Mouse (Mus musculus): ENCODE measurements around the gene Car4. TPM values are rescaled to one million over a fixed set of nuclear protein-coding genes. Genes with fewer than 3 reads are reported as not detected.
A peak's percentile ranks its signal among the peaks of the same experiment; 100 is the strongest.

Car4 gene
- polyA plus RNA-seq (2016; fragmentation: Nextera tagmentation; extraction: Ambion mirVana) = 4.5 and 4.7 TPM in 2 replicates

- H3K27me3 ChIP-seq = peaks cover 59% of the 10 kb centered on the region
- no peaks in the 10 kb centered on the region for H3K9me3 ChIP-seq
- H3K27ac ChIP-seq (replicated peaks) = no peak within 1 kb of the TSS
- no peaks in the 10 kb centered on the region for H3K36me3 ChIP-seq
- peak within 1 kb of the TSS; percentile 61 for H3K4me2 ChIP-seq (replicated peaks)
- peaks cover 23% of the 10 kb centered on the region for H3K4me1 ChIP-seq
- ATAC-seq (ENCODE audit: low FRiP score, low read depth) = no peak
- H3K9ac ChIP-seq (replicated peaks) = peak within 1 kb of the TSS; percentile 28; the same call in 1 of the 2 replicates
- WGBS = under 1% methylated on average over 49 of the region's 49 CpGs
- H3K4me3 ChIP-seq = peak within 1 kb of the TSS; percentile 37
Observed at GRCm38 (mm10) chr11:84957591-84958270, at the start of gene Car4. Car4 (plus strand) TSS chr11:84957786.

- H3K9me3 ChIP-seq = no peaks in the 10 kb centered on the region
- no peaks in the 10 kb centered on the region for H3K4me1 ChIP-seq
- H3K27ac ChIP-seq (replicated peaks) = no peak overlapping the region
- ATAC-seq (ENCODE audit: low FRiP score, low read depth) = no peak
- peaks cover 95% of the 10 kb centered on the region for H3K36me3 ChIP-seq
- H3K4me3 ChIP-seq = no peak overlapping the region
- H3K4me2 ChIP-seq (replicated peaks) = no peak overlapping the region
- H3K27me3 ChIP-seq = no peaks in the 10 kb centered on the region
- WGBS = 92% methylated on average over 6 of the region's 6 CpGs
- no peak overlapping the region for H3K9ac ChIP-seq (replicated peaks)
Observed at GRCm38 (mm10) chr11:84908480-84908879, 49.1 kb upstream of the Car4 start.

- H3K9ac ChIP-seq (replicated peaks) = no peak overlapping the region
- H3K36me3 ChIP-seq = peaks cover 86% of the 10 kb centered on the region
- no peak overlapping the region for H3K4me3 ChIP-seq
- ATAC-seq (ENCODE audit: low FRiP score, low read depth) = no peak
- H3K4me1 ChIP-seq = peaks cover 11% of the 10 kb centered on the region
- no peak overlapping the region for H3K4me2 ChIP-seq (replicated peaks)
- no peak overlapping the region for H3K27ac ChIP-seq (replicated peaks)
- H3K27me3 ChIP-seq = no peaks in the 10 kb centered on the region
- no peaks in the 10 kb centered on the region for H3K9me3 ChIP-seq
- WGBS = 92% methylated on average over 4 of the region's 4 CpGs
Observed at GRCm38 (mm10) chr11:84910411-84910810, 47.2 kb upstream of the Car4 start.

- WGBS = 83% methylated on average over 5 of the region's 5 CpGs
- Histone ChIP-seq H3K4me3 (no peak overlapping the region), H3K27me3 (no peaks in the 10 kb centered on the region), H3K9me3 (no peaks in the 10 kb centered on the region), H3K4me1 (peaks cover 26% of the 10 kb centered on the region), H3K9ac (replicated peaks) (no peak overlapping the region), H3K36me3 (peaks cover 45% of the 10 kb centered on the region), H3K27ac (replicated peaks) (no peak overlapping the region), H3K4me2 (replicated peaks) (0 out of 2 replicates have a peak overlapping the region, but pooled peaks have one; percentile 90)
- ATAC-seq (ENCODE audit: low FRiP score, low read depth) = no peak
Observed at GRCm38 (mm10) chr11:84914673-84915072, 42.9 kb upstream of the Car4 start.

- Histone ChIP-seq H3K27ac (replicated peaks) (no peak within 1 kb of the TSS), H3K36me3 (peaks cover 31% of the 10 kb centered on the region), H3K4me3 (peak within 1 kb of the TSS; percentile 97), H3K9me3 (no peaks in the 10 kb centered on the region), H3K27me3 (no peaks in the 10 kb centered on the region), H3K4me1 (peaks cover 26% of the 10 kb centered on the region), H3K9ac (replicated peaks) (peak within 1 kb of the TSS; percentile 86), H3K4me2 (replicated peaks) (peak within 1 kb of the TSS; percentile 90)
- peak; percentile 75; the same call in 1 of the 2 replicates for ATAC-seq (ENCODE audit: low FRiP score, low read depth)
- WGBS = 4% methylated on average over 34 of the region's 34 CpGs
Observed at GRCm38 (mm10) chr11:84916053-84916702, 41.4 kb upstream of the Car4 start, which contains the start of gene Znhit3. Znhit3 (minus strand) TSS chr11:84916366.

- Histone ChIP-seq H3K27ac (replicated peaks) (no peak overlapping the region), H3K4me1 (peaks cover 26% of the 10 kb centered on the region), H3K36me3 (peaks cover 25% of the 10 kb centered on the region), H3K9ac (replicated peaks) (peak overlapping the region; percentile 86; the same call in 1 of the 2 replicates), H3K9me3 (no peaks in the 10 kb centered on the region), H3K4me3 (peak overlapping the region; percentile 97), H3K27me3 (no peaks in the 10 kb centered on the region), H3K4me2 (replicated peaks) (peak overlapping the region; percentile 90)
- 61% methylated on average over 7 of the region's 7 CpGs for WGBS
- ATAC-seq (ENCODE audit: low FRiP score, low read depth) = no peak
Observed at GRCm38 (mm10) chr11:84916703-84917300, 40.8 kb upstream of the Car4 start.

GRCm38 (mm10) chr11:84918425-84918824, 39.2 kb upstream of the Car4 start:
- 8% methylated on average over 16 of the region's 16 CpGs for WGBS
- peak overlapping the region; percentile 38 for H3K4me2 ChIP-seq (replicated peaks)
- H3K4me3 ChIP-seq = no peak overlapping the region
- no peaks in the 10 kb centered on the region for H3K9me3 ChIP-seq
- H3K27me3 ChIP-seq = no peaks in the 10 kb centered on the region
- H3K27ac ChIP-seq (replicated peaks) = no peak overlapping the region
- H3K36me3 ChIP-seq = peaks cover 10% of the 10 kb centered on the region
- 0 out of 2 replicates have a peak, but pooled peaks have one; percentile 62 for ATAC-seq (ENCODE audit: low FRiP score, low read depth)
- H3K4me1 ChIP-seq = peaks cover 26% of the 10 kb centered on the region
- no peak overlapping the region for H3K9ac ChIP-seq (replicated peaks)

- Histone ChIP-seq H3K36me3 (0 out of 2 replicates have a peak, but pooled peaks cover 2% of the 10 kb centered on the region), H3K27ac (replicated peaks) (no peak overlapping the region), H3K4me1 (peaks cover 26% of the 10 kb centered on the region), H3K9me3 (no peaks in the 10 kb centered on the region), H3K4me3 (no peak overlapping the region), H3K27me3 (no peaks in the 10 kb centered on the region), H3K4me2 (replicated peaks) (no peak overlapping the region), H3K9ac (replicated peaks) (no peak overlapping the region)
- ATAC-seq (ENCODE audit: low FRiP score, low read depth) = no peak
- WGBS = 43% methylated on average over 3 of the region's 3 CpGs
Observed at GRCm38 (mm10) chr11:84919276-84919675, 38.3 kb upstream of the Car4 start.

- Histone ChIP-seq H3K36me3 (no peaks in the 10 kb centered on the region), H3K27ac (replicated peaks) (no peak overlapping the region), H3K4me2 (replicated peaks) (no peak overlapping the region), H3K27me3 (no peaks in the 10 kb centered on the region), H3K9ac (replicated peaks) (no peak overlapping the region), H3K4me1 (peaks cover 20% of the 10 kb centered on the region), H3K9me3 (no peaks in the 10 kb centered on the region), H3K4me3 (no peak overlapping the region)
- ATAC-seq (ENCODE audit: low FRiP score, low read depth) = no peak
- WGBS = 82% methylated on average over 7 of the region's 7 CpGs
Observed at GRCm38 (mm10) chr11:84919951-84920350, 37.6 kb upstream of the Car4 start.

GRCm38 (mm10) chr11:84920981-84921380, 36.6 kb upstream of the Car4 start:
- ATAC-seq (ENCODE audit: low FRiP score, low read depth) = no peak
- H3K4me2 ChIP-seq (replicated peaks) = no peak overlapping the region
- H3K4me1 ChIP-seq = peaks cover 11% of the 10 kb centered on the region; the same call in 1 of the 2 replicates
- WGBS = 92% methylated on average over 8 of the region's 8 CpGs
- no peaks in the 10 kb centered on the region for H3K36me3 ChIP-seq
- no peak overlapping the region for H3K27ac ChIP-seq (replicated peaks)
- no peaks in the 10 kb centered on the region for H3K9me3 ChIP-seq
- no peak overlapping the region for H3K9ac ChIP-seq (replicated peaks)
- H3K4me3 ChIP-seq = no peak overlapping the region
- no peaks in the 10 kb centered on the region for H3K27me3 ChIP-seq

GRCm38 (mm10) chr11:84932261-84932660, 25.3 kb upstream of the Car4 start:
- no peak overlapping the region for H3K4me3 ChIP-seq
- H3K27me3 ChIP-seq = no peaks in the 10 kb centered on the region
- no peaks in the 10 kb centered on the region for H3K4me1 ChIP-seq
- no peak overlapping the region for H3K27ac ChIP-seq (replicated peaks)
- WGBS = 9% methylated on average over 6 of the region's 6 CpGs
- no peaks in the 10 kb centered on the region for H3K9me3 ChIP-seq
- ATAC-seq (ENCODE audit: low FRiP score, low read depth) = no peak
- no peak overlapping the region for H3K4me2 ChIP-seq (replicated peaks)
- H3K36me3 ChIP-seq = no peaks in the 10 kb centered on the region
- H3K9ac ChIP-seq (replicated peaks) = no peak overlapping the region

- peaks cover 14% of the 10 kb centered on the region for H3K4me1 ChIP-seq
- no peak overlapping the region for H3K9ac ChIP-seq (replicated peaks)
- peaks cover 14% of the 10 kb centered on the region for H3K27me3 ChIP-seq
- no peak overlapping the region for H3K4me2 ChIP-seq (replicated peaks)
- no peak overlapping the region for H3K4me3 ChIP-seq
- H3K36me3 ChIP-seq = no peaks in the 10 kb centered on the region
- ATAC-seq (ENCODE audit: low FRiP score, low read depth) = no peak
- H3K9me3 ChIP-seq = no peaks in the 10 kb centered on the region
- no peak overlapping the region for H3K27ac ChIP-seq (replicated peaks)
- 57% methylated on average over 8 of the region's 8 CpGs for WGBS
Observed at GRCm38 (mm10) chr11:84939508-84940053, 18.0 kb upstream of the Car4 start.

Data from midbrain, embryonic 12.5 days (tissue).